Mouse (Mus musculus): ENCODE measurements around the gene Sema3b. TPM values are rescaled to one million over a fixed set of nuclear protein-coding genes. Genes with fewer than 3 reads are reported as not detected.
A peak's percentile ranks its signal among the peaks of the same experiment; 100 is the strongest.

Sema3b gene
- total RNA-seq, 2 experiments from 2014 or later, result 11.2 to 17.9 TPM

- TF ChIP-seq CTCF (IDR thresholded peaks at IDR 0.05), result no peak
- H3K27ac ChIP-seq, result peak overlapping the region; percentile 88
- no peak for DNase-seq
- intact Hi-C loops (cut with DNase I), result loop anchor here (1.0 to 5.0 kb wide), 3 partner anchors 17 to 94 kb away; no protein-coding TSS in a partner anchor
- peak overlapping the region; percentile 76 for H3K4me3 ChIP-seq
Measured at GRCm38 (mm10) chr9:107643544-107644214, 34.6 kb upstream of the Sema3b start.

- intact Hi-C loops (cut with DNase I), result loop anchor here (5.0 kb wide), 1 partner anchor 96 kb away; no protein-coding TSS in a partner anchor
- no peak for DNase-seq
- H3K27ac ChIP-seq, result peak overlapping the region; percentile 29
- TF ChIP-seq CTCF (IDR thresholded peaks at IDR 0.05), result no peak
- H3K4me3 ChIP-seq, result no peak overlapping the region
Measured at GRCm38 (mm10) chr9:107641666-107642065, 32.6 kb upstream of the Sema3b start.

GRCm38 (mm10) chr9:107640257-107640772, 31.3 kb upstream of the Sema3b start:
- H3K27ac ChIP-seq, result peak overlapping the region; percentile 56
- no peak for TF ChIP-seq CTCF (IDR thresholded peaks at IDR 0.05)
- no peak overlapping the region for H3K4me3 ChIP-seq
- intact Hi-C loops (cut with DNase I), result loop anchor here (5.0 kb wide), 1 partner anchor 97 kb away; no protein-coding TSS in a partner anchor
- DNase-seq, result no peak

- TF ChIP-seq CTCF (IDR thresholded peaks at IDR 0.05), result no peak
- Histone ChIP-seq H3K4me3 (no peak overlapping the region), H3K27ac (no peak overlapping the region)
- intact Hi-C loops (cut with DNase I), result no loop called here
- no peak for DNase-seq
Measured at GRCm38 (mm10) chr9:107637070-107637469, 28.0 kb upstream of the Sema3b start.

- Histone ChIP-seq H3K4me3 (peak within 1 kb of the TSS; percentile 98), H3K27ac (peak within 1 kb of the TSS; percentile 94)
- no peak for TF ChIP-seq CTCF (IDR thresholded peaks at IDR 0.05)
- intact Hi-C loops (cut with DNase I), result no loop called here
- DNase-seq, result peak; percentile 98
Measured at GRCm38 (mm10) chr9:107635279-107636028, 26.4 kb upstream of the Sema3b start, which contains the start of gene Gnai2. TSS of gene Gnai2 (minus strand) at chr9:107635367.

- no peak for TF ChIP-seq CTCF (IDR thresholded peaks at IDR 0.05)
- peak overlapping the region; percentile 98 for H3K4me3 ChIP-seq
- H3K27ac ChIP-seq, result peak overlapping the region; percentile 94
- no peak for DNase-seq
- intact Hi-C loops (cut with DNase I), result no loop called here
Measured at GRCm38 (mm10) chr9:107634406-107635278, 25.6 kb upstream of the Sema3b start.

- Histone ChIP-seq H3K27ac (peak overlapping the region; percentile 94), H3K4me3 (peak overlapping the region; percentile 98)
- no peak for TF ChIP-seq CTCF (IDR thresholded peaks at IDR 0.05)
- DNase-seq, result peak; percentile 55
- intact Hi-C loops (cut with DNase I), result no loop called here
Measured at GRCm38 (mm10) chr9:107633661-107634405, 24.8 kb upstream of the Sema3b start.

GRCm38 (mm10) chr9:107633091-107633660, 24.1 kb upstream of the Sema3b start:
- intact Hi-C loops (cut with DNase I), result no loop called here
- peak; percentile 87 for DNase-seq
- peak overlapping the region; percentile 94 for H3K27ac ChIP-seq
- H3K4me3 ChIP-seq, result peak overlapping the region; percentile 98
- no peak for TF ChIP-seq CTCF (IDR thresholded peaks at IDR 0.05)

GRCm38 (mm10) chr9:107632478-107632877, 23.4 kb upstream of the Sema3b start:
- intact Hi-C loops (cut with DNase I), result no loop called here

GRCm38 (mm10) chr9:107631861-107632260, 22.8 kb upstream of the Sema3b start:
- no peak for TF ChIP-seq CTCF (IDR thresholded peaks at IDR 0.05)
- intact Hi-C loops (cut with DNase I), result no loop called here
- no peak for DNase-seq
- peak overlapping the region; percentile 98 for H3K4me3 ChIP-seq
- peak overlapping the region; percentile 94 for H3K27ac ChIP-seq

More at GRCm38 (mm10) chr9:107632478-107632877, 23.4 kb upstream of the Sema3b start:
- peak overlapping the region; percentile 94 for H3K27ac ChIP-seq
- TF ChIP-seq CTCF (IDR thresholded peaks at IDR 0.05), result no peak
- H3K4me3 ChIP-seq, result peak overlapping the region; percentile 98
- peak; percentile 66 for DNase-seq

DNA sequence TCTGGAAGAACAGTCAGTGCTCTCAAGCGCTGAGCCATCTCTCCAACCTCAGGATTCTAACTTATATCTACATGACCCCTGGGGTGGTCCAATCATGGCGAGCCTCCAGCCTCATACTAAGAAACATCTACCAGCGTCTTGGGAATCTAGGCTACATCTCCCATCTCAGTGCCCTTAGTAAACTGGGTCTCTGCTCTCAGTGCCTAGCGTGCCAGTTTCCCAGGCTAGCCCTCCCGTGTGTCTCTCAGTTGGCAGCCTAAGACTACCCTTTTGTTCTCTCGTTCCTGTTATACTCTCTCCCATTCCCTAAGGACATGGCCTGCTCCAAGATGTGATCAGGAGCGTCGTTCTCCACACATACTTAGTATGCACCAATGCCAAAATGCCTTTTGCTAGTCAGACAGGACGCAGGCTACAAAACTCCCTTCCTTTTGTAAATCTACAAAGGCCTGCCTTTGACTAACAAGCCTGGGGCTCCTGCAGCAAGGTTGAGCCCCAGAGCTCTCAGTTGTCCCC, 22.3 kb upstream of the Sema3b start:
- H3K4me3 ChIP-seq, result peak overlapping the region; percentile 98
- DNase-seq, result no peak
- peak overlapping the region; percentile 94 for H3K27ac ChIP-seq
- no peak for TF ChIP-seq CTCF (IDR thresholded peaks at IDR 0.05)
- intact Hi-C loops (cut with DNase I), result no loop called here
